Mouse (Mus musculus): Measurements from ENCODE around the gene Lsm2. TPM values are rescaled to one million over a fixed set of nuclear protein-coding genes. Genes with fewer than 3 reads are reported as not detected.
"Not testable (repeated sequence)": the region's sequence is repeated elsewhere in the genome, so short reads cannot be mapped to it uniquely, and the experiment has no call there.

The Lsm2 gene
- polyA plus RNA-seq, 1 experiment from 2014 or later, result 151 TPM

GRCm38 (mm10) chr17:34959881-34960515 is 21.7 kb upstream of the Lsm2 start:
- peak overlapping the region; percentile 58 for H3K9ac ChIP-seq (ENCODE audit: low read depth, low read length)
- no peaks in the 10 kb centered on the region for H3K4me1 ChIP-seq (ENCODE audit: control insufficient read depth, insufficient read depth, low read length)
- 9% methylated on average over 12 of the region's 12 CpGs for WGBS
- ATAC-seq (ENCODE audit: low read depth) (no peak), DNase-seq (ENCODE audit: low spot score) (peak; percentile 71)
- no peaks in the 10 kb centered on the region for H3K36me3 ChIP-seq (ENCODE audit: control insufficient read depth, insufficient read depth, low read length)
- H3K9me3 ChIP-seq (ENCODE audit: control insufficient read depth, low read length), result no peaks in the 10 kb centered on the region
- H3K27ac ChIP-seq (replicated peaks; ENCODE audit: low read depth, low read length), result peak overlapping the region; percentile 89
- H3K4me3 ChIP-seq (ENCODE audit: low read depth, low read length), result peak overlapping the region; percentile 42
- peaks cover 3% of the 10 kb centered on the region; the same call in 1 of the 2 replicates for H3K27me3 ChIP-seq (replicated peaks; ENCODE audit: control insufficient read depth, insufficient read depth, low read length)
- H3K4me2 ChIP-seq (ENCODE audit: low read depth, low read length), result peak overlapping the region; percentile 59

GRCm38 (mm10) chr17:34960702-34961493 is 20.8 kb upstream of the Lsm2 start:
- Histone ChIP-seq H3K27me3 (replicated peaks; ENCODE audit: control insufficient read depth, insufficient read depth, low read length) (peaks cover 3% of the 10 kb centered on the region; the same call in 1 of the 2 replicates), H3K27ac (replicated peaks; ENCODE audit: low read depth, low read length) (peak overlapping the region; percentile 89; the same call in 1 of the 2 replicates)
- no peak for ATAC-seq (ENCODE audit: low read depth)

GRCm38 (mm10) chr17:34962125-34962524 is 19.5 kb upstream of the Lsm2 start:
- H3K9me3 ChIP-seq (ENCODE audit: control insufficient read depth, low read length), result no peaks in the 10 kb centered on the region
- DNase-seq (ENCODE audit: low spot score), result no peak
- H3K27ac ChIP-seq (replicated peaks; ENCODE audit: low read depth, low read length), result peak overlapping the region; percentile 50; the same call in 1 of the 2 replicates
- 11% methylated on average over 3 of the region's 3 CpGs for WGBS
- no peak for ATAC-seq (ENCODE audit: low read depth)
- no peaks in the 10 kb centered on the region for H3K4me1 ChIP-seq (ENCODE audit: control insufficient read depth, insufficient read depth, low read length)
- no peak overlapping the region for H3K4me3 ChIP-seq (ENCODE audit: low read depth, low read length)
- no peak overlapping the region for H3K9ac ChIP-seq (ENCODE audit: low read depth, low read length)
- no peaks in the 10 kb centered on the region for H3K27me3 ChIP-seq (replicated peaks; ENCODE audit: control insufficient read depth, insufficient read depth, low read length)
- no peak overlapping the region for H3K4me2 ChIP-seq (ENCODE audit: low read depth, low read length)
- no peaks in the 10 kb centered on the region for H3K36me3 ChIP-seq (ENCODE audit: control insufficient read depth, insufficient read depth, low read length)

More at GRCm38 (mm10) chr17:34960702-34961493, 20.8 kb upstream of the Lsm2 start:
- no peak overlapping the region; the same call in 1 of the 2 replicates for H3K9ac ChIP-seq (ENCODE audit: low read depth, low read length)
- no peaks in the 10 kb centered on the region for H3K4me1 ChIP-seq (ENCODE audit: control insufficient read depth, insufficient read depth, low read length)
- no peaks in the 10 kb centered on the region for H3K9me3 ChIP-seq (ENCODE audit: control insufficient read depth, low read length)
- H3K4me2 ChIP-seq (ENCODE audit: low read depth, low read length), result no peak overlapping the region
- H3K36me3 ChIP-seq (ENCODE audit: control insufficient read depth, insufficient read depth, low read length), result no peaks in the 10 kb centered on the region
- H3K4me3 ChIP-seq (ENCODE audit: low read depth, low read length), result no peak overlapping the region
- peak; percentile 73 for DNase-seq (ENCODE audit: low spot score)

- H3K4me2 ChIP-seq (ENCODE audit: low read depth, low read length), result no peak overlapping the region
- H3K27me3 ChIP-seq (replicated peaks; ENCODE audit: control insufficient read depth, insufficient read depth, low read length), result peaks cover under 1% of the 10 kb centered on the region; the same call in 1 of the 2 replicates
- no peak overlapping the region for H3K4me3 ChIP-seq (ENCODE audit: low read depth, low read length)
- 57% methylated on average over 1 of the region's 1 CpGs for WGBS
- no peak overlapping the region for H3K9ac ChIP-seq (ENCODE audit: low read depth, low read length)
- H3K27ac ChIP-seq (replicated peaks; ENCODE audit: low read depth, low read length), result no peak overlapping the region
- no peak for ATAC-seq (ENCODE audit: low read depth)
- DNase-seq (ENCODE audit: low spot score), result no peak
- H3K9me3 ChIP-seq (ENCODE audit: control insufficient read depth, low read length), result no peaks in the 10 kb centered on the region
- H3K4me1 ChIP-seq (ENCODE audit: control insufficient read depth, insufficient read depth, low read length), result no peaks in the 10 kb centered on the region
- H3K36me3 ChIP-seq (ENCODE audit: control insufficient read depth, insufficient read depth, low read length), result no peaks in the 10 kb centered on the region
Observed at GRCm38 (mm10) chr17:34962841-34963240, 18.8 kb upstream of the Lsm2 start.

- no peaks in the 10 kb centered on the region for H3K9me3 ChIP-seq (ENCODE audit: control insufficient read depth, low read length)
- 43% methylated on average over 1 of the region's 1 CpGs for WGBS
- H3K9ac ChIP-seq (ENCODE audit: low read depth, low read length), result no peak overlapping the region
- H3K4me1 ChIP-seq (ENCODE audit: control insufficient read depth, insufficient read depth, low read length), result no peaks in the 10 kb centered on the region
- H3K4me2 ChIP-seq (ENCODE audit: low read depth, low read length), result no peak overlapping the region
- no peaks in the 10 kb centered on the region for H3K36me3 ChIP-seq (ENCODE audit: control insufficient read depth, insufficient read depth, low read length)
- no peak overlapping the region for H3K27ac ChIP-seq (replicated peaks; ENCODE audit: low read depth, low read length)
- H3K27me3 ChIP-seq (replicated peaks; ENCODE audit: control insufficient read depth, insufficient read depth, low read length), result peaks cover 19% of the 10 kb centered on the region
- DNase-seq (ENCODE audit: low spot score) (no peak), ATAC-seq (ENCODE audit: low read depth) (no peak)
- no peak overlapping the region for H3K4me3 ChIP-seq (ENCODE audit: low read depth, low read length)
Observed at GRCm38 (mm10) chr17:34964640-34965049, 17.0 kb upstream of the Lsm2 start.

GRCm38 (mm10) chr17:34965627-34966026 is 16.0 kb upstream of the Lsm2 start:
- Histone ChIP-seq H3K27ac (replicated peaks; ENCODE audit: low read depth, low read length) (no peak overlapping the region), H3K27me3 (replicated peaks; ENCODE audit: control insufficient read depth, insufficient read depth, low read length) (peaks cover 21% of the 10 kb centered on the region), H3K4me3 (ENCODE audit: low read depth, low read length) (no peak overlapping the region), H3K9me3 (ENCODE audit: control insufficient read depth, low read length) (no peaks in the 10 kb centered on the region), H3K4me1 (ENCODE audit: control insufficient read depth, insufficient read depth, low read length) (no peaks in the 10 kb centered on the region), H3K4me2 (ENCODE audit: low read depth, low read length) (no peak overlapping the region), H3K36me3 (ENCODE audit: control insufficient read depth, insufficient read depth, low read length) (no peaks in the 10 kb centered on the region), H3K9ac (ENCODE audit: low read depth, low read length) (no peak overlapping the region)
- 76% methylated on average over 5 of the region's 5 CpGs for WGBS
- DNase-seq (ENCODE audit: low spot score) (no peak), ATAC-seq (ENCODE audit: low read depth) (no peak)

- H3K4me1 ChIP-seq (ENCODE audit: control insufficient read depth, insufficient read depth, low read length); H3K4me2 ChIP-seq (ENCODE audit: low read depth, low read length); H3K4me3 ChIP-seq (ENCODE audit: low read depth, low read length); H3K9me3 ChIP-seq (ENCODE audit: control insufficient read depth, low read length); ATAC-seq (ENCODE audit: low read depth); H3K36me3 ChIP-seq (ENCODE audit: control insufficient read depth, insufficient read depth, low read length); H3K27ac ChIP-seq (replicated peaks; ENCODE audit: low read depth, low read length); DNase-seq (ENCODE audit: low spot score); H3K9ac ChIP-seq (ENCODE audit: low read depth, low read length): not testable (repeated sequence)
- H3K27me3 ChIP-seq (replicated peaks; ENCODE audit: control insufficient read depth, insufficient read depth, low read length), result peaks cover 21% of the 10 kb centered on the region
- 71% methylated on average over 5 of the region's 11 CpGs for WGBS
Observed at GRCm38 (mm10) chr17:34969822-34970221, 11.8 kb upstream of the Lsm2 start, which contains the start of gene Gm20481. TSS of gene Gm20481 (plus strand) at chr17:34969912.

- not testable (repeated sequence) for H3K36me3 ChIP-seq (ENCODE audit: control insufficient read depth, insufficient read depth, low read length); H3K4me1 ChIP-seq (ENCODE audit: control insufficient read depth, insufficient read depth, low read length); H3K9ac ChIP-seq (ENCODE audit: low read depth, low read length); ATAC-seq (ENCODE audit: low read depth); DNase-seq (ENCODE audit: low spot score); H3K4me2 ChIP-seq (ENCODE audit: low read depth, low read length); H3K9me3 ChIP-seq (ENCODE audit: control insufficient read depth, low read length); H3K27ac ChIP-seq (replicated peaks; ENCODE audit: low read depth, low read length); H3K4me3 ChIP-seq (ENCODE audit: low read depth, low read length)
- 24% methylated on average over 7 of the region's 37 CpGs for WGBS
- H3K27me3 ChIP-seq (replicated peaks; ENCODE audit: control insufficient read depth, insufficient read depth, low read length), result peaks cover 21% of the 10 kb centered on the region
Observed at GRCm38 (mm10) chr17:34970850-34971249, 10.8 kb upstream of the Lsm2 start.
